Mouse (Mus musculus): ENCODE results near the gene Pdhb. TPM values are rescaled to one million over a fixed set of nuclear protein-coding genes. Genes with fewer than 3 reads are reported as not detected.

The Pdhb gene
- total RNA-seq, 2 experiments from 2014 or later = 98.4 to 144 TPM

DNA sequence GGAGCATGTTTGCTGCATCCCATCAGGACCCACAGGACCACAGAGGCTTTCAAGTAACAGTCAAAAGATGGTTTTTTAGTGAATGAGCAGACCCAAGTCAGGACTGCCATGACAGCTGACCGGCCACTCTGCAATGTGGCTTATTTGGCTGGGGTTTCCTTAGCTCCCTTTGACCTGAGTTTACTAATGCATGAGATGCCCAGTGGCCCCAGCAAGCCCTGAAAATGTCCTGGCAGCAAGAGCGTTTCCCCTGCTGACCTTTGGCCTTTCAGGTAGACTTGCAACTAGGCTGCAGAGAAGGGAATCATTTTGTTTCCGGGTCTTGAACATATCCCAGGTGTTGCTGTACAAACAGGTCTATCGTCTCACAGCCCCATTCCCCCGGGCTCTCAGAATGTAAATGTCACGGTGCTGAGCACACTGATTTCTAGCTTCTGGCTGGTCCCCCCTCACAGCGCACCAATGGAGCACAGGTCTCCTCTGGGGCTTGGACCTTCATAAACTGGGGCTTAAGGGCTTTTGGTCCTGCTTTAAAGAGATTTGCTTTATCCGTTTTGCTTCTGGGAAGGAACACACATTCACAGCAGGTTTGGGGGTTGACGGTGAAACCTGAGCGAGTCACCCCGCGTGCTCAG lies 18.6 kb upstream of the Pdhb start:
- ATAC-seq (replicated peaks; ENCODE audit: poor library complexity) = no peak

GRCm38 (mm10) chr14:8190556-8190955 lies 17.7 kb upstream of the Pdhb start:
- no peak for ATAC-seq (replicated peaks; ENCODE audit: poor library complexity)

DNA sequence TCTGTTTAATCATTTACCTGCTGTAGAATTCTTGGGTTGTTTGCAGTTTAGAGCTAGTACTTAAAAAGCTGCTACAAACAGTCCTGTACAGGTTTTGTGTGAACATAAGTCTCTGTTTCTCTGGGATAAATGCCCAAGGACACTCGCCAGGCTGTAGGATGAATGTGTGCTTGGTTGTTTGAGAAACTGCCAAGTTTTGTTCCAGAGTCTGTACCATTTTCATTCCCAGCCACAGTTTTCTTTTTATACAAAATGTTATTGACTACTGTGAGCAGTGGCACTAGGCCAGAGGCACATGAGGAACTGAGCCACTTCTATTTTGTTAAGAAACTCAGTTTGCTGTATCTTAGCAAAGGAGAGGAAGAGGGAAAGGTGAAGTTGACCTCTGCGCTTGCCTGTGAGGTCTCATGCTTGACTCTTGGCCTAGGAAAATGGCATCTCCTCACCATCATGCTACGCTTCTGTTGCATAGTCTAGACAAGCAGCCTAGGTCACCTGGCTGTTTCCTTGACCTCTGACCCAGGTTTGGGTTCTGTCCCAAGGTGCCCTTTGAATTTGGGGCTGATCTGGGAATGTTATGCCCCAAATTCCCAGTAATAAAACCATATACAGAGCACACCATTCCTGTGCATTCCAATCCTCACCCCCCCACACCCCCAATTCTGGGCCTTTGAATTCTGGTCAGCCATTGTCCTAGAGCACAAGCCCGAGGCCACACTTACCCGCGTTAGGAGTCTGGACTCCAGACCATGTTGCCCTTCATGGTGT lies 13.6 kb upstream of the Pdhb start:
- no peak for ATAC-seq (replicated peaks; ENCODE audit: poor library complexity)

DNA sequence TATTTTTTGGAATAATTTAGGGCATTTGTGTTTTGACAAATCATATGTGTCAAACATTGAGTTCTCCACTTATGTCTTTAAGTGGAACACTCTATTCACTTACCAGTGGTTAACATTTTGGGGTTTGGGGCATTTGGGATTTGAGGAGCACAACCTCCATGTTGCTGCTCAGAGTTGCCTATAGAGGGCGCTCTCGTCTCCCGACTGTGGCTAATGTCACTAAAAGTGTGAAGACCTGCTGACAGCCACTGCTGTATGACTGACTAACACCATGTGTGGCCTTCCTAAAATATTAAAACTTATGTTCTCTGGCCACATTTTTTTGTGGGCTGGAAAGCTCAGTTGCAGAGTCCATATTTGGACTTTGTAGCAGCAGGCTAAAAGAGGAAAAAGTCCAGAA lies 10.5 kb upstream of the Pdhb start:
- ATAC-seq (replicated peaks; ENCODE audit: poor library complexity) = peak; percentile 63; the same call in 1 of the 2 replicates

DNA sequence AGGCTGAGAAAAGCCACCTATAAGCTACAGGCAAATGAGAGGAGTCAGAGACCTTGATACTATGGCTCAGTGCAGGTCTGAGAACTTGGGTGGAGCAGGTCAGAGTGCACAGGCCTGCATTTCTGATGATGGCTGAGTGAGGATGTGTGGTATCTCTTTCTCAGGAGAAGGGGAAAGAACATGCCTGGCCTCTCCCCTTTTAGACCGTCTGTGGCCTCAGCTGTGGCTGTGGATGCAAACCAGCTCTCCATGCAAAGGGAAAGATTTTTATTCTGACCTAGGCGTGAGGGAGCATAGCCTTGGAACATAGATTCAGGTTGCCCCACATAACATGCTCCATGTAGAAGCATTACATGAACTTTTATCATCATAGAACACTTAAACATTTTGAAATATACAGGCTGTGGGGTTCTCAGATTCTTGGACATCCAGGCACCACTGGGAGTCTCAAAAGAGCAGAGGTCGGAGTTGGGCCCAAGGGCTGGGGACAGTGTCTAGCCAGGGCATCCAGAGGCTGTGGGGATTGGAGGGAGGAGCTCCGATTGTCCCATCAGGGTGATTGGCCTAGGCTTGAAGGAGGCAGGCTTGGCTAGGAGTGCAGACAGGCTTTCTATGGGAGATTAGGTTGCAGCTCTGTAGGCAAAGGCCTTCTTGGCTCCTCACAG lies 7.7 kb upstream of the Pdhb start:
- ATAC-seq (replicated peaks; ENCODE audit: poor library complexity) = no peak

GRCm38 (mm10) chr14:8176251-8176650 lies 3.4 kb upstream of the Pdhb start:
- no peak for ATAC-seq (replicated peaks; ENCODE audit: poor library complexity)

DNA sequence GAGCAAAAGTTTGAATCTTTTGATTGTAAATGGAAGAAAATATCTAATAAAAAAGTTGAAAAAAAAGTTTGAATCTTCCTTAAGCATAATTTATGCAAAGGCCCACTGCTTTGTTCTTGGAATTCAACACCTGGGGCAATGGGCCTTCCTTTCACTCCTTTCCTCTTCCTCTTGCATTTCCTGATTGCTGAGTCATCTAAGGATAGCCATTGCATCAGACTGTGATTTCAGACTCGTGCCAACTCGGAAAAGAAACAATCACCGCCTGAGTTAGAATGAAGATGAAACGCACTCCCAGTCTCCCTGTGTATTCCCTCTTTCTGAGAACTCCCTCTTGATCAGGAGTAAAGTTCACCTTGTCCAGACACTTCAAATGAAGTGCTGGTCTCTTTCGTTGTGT lies 1.8 kb upstream of the Pdhb start:
- no peak for ATAC-seq (replicated peaks; ENCODE audit: poor library complexity)

- peak; percentile 32 for ATAC-seq (replicated peaks; ENCODE audit: poor library complexity)
Measured at GRCm38 (mm10) chr14:8173542-8174250, 871 bp upstream of the Pdhb start.

GRCm38 (mm10) chr14:8164463-8164862 lies 8.4 kb downstream of the Pdhb start:
- no peak for ATAC-seq (replicated peaks; ENCODE audit: poor library complexity)

- ATAC-seq (replicated peaks; ENCODE audit: poor library complexity) = peak; percentile 75
Measured at GRCm38 (mm10) chr14:8161777-8162176, 11.0 kb downstream of the Pdhb start.

DNA sequence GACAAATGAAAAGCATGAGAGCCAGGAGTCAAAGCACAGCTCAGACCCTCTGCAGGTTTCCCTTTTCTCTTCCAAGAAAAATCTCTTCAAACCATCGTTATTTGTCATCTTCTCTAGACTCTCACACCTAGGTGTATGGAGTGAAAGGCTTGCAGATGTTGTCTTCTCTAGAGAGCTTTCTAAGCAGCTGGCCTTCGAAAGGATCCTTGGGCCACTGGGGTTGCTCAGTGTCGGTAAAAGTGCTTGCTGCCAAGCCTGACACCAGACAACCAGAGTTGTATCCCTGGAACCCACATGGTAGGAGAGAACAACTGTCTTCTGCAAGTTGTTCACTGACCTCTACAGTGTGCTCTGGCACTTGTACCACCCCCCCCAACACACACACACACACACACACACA lies 13.7 kb downstream of the Pdhb start:
- no peak for ATAC-seq (replicated peaks; ENCODE audit: poor library complexity)

- no peak for ATAC-seq (replicated peaks; ENCODE audit: poor library complexity)
Measured at GRCm38 (mm10) chr14:8158721-8159120, 14.1 kb downstream of the Pdhb start.

DNA sequence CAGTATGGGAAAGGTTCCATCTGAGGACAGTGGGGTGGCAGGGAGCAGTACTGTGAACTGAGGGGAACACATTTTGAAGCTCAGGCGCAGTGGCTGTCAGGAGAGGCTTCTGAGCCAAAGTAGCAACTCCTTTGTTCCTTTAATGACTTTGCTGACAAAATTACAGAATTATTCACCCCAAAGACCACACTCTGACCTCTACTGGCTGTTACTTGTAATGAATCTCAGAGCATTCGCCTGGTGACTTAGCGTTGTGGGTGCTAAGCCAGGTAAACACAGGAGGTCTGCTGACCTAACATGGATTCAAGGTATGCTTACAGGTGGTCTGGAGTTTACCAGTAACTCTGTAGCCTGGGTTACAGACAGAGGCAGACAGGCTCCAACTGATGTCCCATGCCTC lies 15.9 kb downstream of the Pdhb start:
- peak; percentile 71 for ATAC-seq (replicated peaks; ENCODE audit: poor library complexity)

- ATAC-seq (replicated peaks; ENCODE audit: poor library complexity) = peak; percentile 14; the same call in 1 of the 2 replicates
Measured at GRCm38 (mm10) chr14:8154072-8154471, 18.8 kb downstream of the Pdhb start.

GRCm38 (mm10) chr14:8151757-8152156 lies 21.1 kb downstream of the Pdhb start:
- no peak for ATAC-seq (replicated peaks; ENCODE audit: poor library complexity)

- no peak for ATAC-seq (replicated peaks; ENCODE audit: poor library complexity)
Measured at GRCm38 (mm10) chr14:8148842-8149241, 24.0 kb downstream of the Pdhb start.

GRCm38 (mm10) chr14:8146611-8147223 lies 26.1 kb downstream of the Pdhb start:
- ATAC-seq (replicated peaks; ENCODE audit: poor library complexity) = no peak

DNA sequence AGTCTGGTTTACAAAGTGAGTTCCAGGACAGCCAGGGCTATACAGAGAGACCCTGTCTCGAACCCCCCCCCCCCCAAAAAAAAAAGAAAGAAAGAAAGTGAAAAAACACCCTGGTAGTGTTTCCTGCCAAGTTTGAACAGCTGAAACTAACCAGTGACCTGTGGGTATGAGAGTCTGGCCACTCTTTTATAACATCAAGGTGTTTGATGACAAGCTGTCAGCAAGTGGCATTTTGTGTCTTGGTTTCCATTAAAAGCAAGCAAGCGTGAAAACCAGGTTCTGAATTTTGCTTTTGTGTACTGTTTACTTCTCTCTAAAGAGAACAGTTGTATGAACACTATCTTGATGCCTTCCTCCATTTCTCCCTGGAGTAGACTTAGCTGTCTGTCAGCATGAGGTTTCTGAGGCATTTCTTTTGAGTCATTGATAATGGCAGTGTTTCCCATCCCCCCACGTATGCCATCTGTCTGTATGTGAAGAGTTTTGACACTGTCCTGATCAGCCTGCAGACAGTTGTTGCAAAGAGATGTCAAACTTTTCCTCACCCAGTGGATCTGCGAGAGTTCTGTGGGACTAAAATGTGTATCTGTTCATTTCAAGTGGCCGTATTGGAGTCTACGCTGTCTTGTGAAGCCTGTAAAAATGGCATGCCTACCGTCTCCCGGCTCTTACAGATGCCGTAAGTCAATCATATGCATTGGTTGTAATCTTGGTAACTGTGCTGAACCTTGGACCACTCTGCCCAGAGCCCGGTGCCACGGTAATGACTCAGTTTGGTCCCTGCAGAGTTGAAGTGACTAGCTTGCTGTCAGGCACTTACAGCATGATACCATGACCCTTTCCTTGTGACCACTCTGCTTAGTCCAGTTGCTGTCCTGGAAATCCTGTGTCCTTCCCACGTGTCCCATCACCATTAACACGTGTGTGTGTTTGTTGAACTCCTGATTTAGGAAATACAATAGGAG lies 26.9 kb downstream of the Pdhb start:
- ATAC-seq (replicated peaks; ENCODE audit: poor library complexity) = no peak

- ATAC-seq (replicated peaks; ENCODE audit: poor library complexity) = no peak
Measured at GRCm38 (mm10) chr14:8141131-8141530, 31.7 kb downstream of the Pdhb start.
